14 mouse cellular contexts compared by ENCODE assay signal in the genomic region with DNA sequence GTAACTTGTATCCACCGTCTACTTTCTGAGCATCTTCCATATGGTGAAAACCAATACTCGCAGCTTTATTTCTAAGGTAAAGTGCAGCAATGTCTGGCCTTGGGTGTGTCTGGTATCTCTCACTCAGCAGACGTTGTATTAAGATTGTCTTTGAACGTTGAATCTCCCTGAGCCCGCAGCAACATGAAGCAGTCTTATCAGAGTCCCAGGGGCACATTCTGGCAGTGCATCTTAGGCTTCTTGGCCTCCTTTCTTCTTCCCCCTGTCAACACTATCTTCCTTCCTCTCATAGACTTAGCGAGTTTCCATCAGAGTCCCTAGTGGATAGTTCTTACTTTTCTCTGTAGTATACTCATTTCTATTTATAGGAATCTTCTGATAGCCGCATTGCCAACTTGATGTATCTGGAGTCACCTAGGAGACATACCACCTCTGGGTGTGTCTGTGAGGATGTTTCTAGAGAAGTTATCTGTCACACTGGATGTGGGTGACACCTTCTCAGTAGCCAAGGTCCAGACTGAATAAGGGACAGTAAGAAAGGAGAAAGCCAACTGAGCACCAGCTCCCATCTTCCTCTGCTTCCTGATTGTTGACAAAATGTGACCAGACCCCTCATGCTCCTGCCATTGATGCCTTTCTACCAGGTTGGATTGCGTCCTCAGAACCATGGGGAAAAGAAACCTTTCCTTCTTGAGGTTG. TPM values are rescaled to one million over a fixed set of nuclear protein-coding genes. Genes with fewer than 3 reads are reported as not detected.
DNase-seq lines count a peak whose midpoint lies in the region; ATAC-seq and TF ChIP-seq lines count a peak whose summit lies in the region.
"Had no signal": no experiment of that assay in that cellular context is flagged by ENCODE, and none has a peak within 500 bp of the region (broad histone marks: within the 10 kb centered on the region; RNA-seq: fewer than 3 reads in every experiment).

No protein-coding gene starts in this region.

- H3K36me3 ChIP-seq in heart, embryonic 15.5 days, result no peaks in the 10 kb centered on the region
- H3K36me3 ChIP-seq in MEL (ENCODE audit: control insufficient read depth in 1 of 2, insufficient read depth in 2 of 2, low read length in 2 of 2), result peaks cover 0 to 46% of the 10 kb centered on the region in 2 experiments; a peak in 2 of 4 replicates
- H3K36me3 ChIP-seq in hindbrain, embryonic 12.5 days, result no peaks in the 10 kb centered on the region
- H3K36me3 ChIP-seq in neural tube, embryonic 15.5 days, result no peaks in the 10 kb centered on the region
- H3K36me3 ChIP-seq: neural tube, embryonic 13.5 days had no signal

- H3K9me3 ChIP-seq in heart, embryonic 15.5 days (replicated peaks), result no peaks in the 10 kb centered on the region
- H3K9me3 ChIP-seq in MEL (replicated peaks; ENCODE audit: insufficient read depth, low read length), result no peaks in the 10 kb centered on the region
- H3K9me3 ChIP-seq in hindbrain, embryonic 12.5 days (replicated peaks), result peaks cover 5% of the 10 kb centered on the region; the same call in 1 of the 2 replicates
- H3K9me3 ChIP-seq in neural tube, embryonic 15.5 days (replicated peaks), result no peaks in the 10 kb centered on the region

- WGBS in heart, embryonic 15.5 days, result 48% methylated on average over 8 of the region's 8 CpGs
- 90% methylated on average over 8 of the region's 8 CpGs for WGBS in hindbrain, embryonic 12.5 days
- 94% methylated on average over 8 of the region's 8 CpGs for WGBS in neural tube, embryonic 15.5 days

- no peaks in the 10 kb centered on the region for H3K79me2 ChIP-seq in MEL (ENCODE audit: control insufficient read depth, insufficient read depth, low read length, poor library complexity)

- 0 out of 2 replicates have a peak, but pooled peaks have one; percentile 3 for TF ChIP-seq RAD21 in MEL (IDR thresholded peaks at IDR 0.05; ENCODE audit: low read depth, low read length)

- no peaks in the 10 kb centered on the region for H3K27me3 ChIP-seq in heart, embryonic 15.5 days
- no peaks in the 10 kb centered on the region for H3K27me3 ChIP-seq in MEL (ENCODE audit: control insufficient read depth in 1 of 2, insufficient read depth in 2 of 2, low read length in 2 of 2)
- 0 out of 2 replicates have a peak, but pooled peaks cover 6% of the 10 kb centered on the region for H3K27me3 ChIP-seq in hindbrain, embryonic 12.5 days
- no peaks in the 10 kb centered on the region for H3K27me3 ChIP-seq in neural tube, embryonic 15.5 days (replicated peaks)

- no peak overlapping the region for H3K4me2 ChIP-seq in heart, embryonic 15.5 days
- H3K4me2 ChIP-seq in hindbrain, embryonic 12.5 days (replicated peaks), result no peak overlapping the region
- H3K4me2 ChIP-seq in neural tube, embryonic 15.5 days, result no peak overlapping the region
- H3K4me2 ChIP-seq: neural tube, embryonic 13.5 days had no signal

- intact Hi-C loops in heart, postnatal 10 days (cut with DNase I), result no loop called here
- intact Hi-C loops in gastrocnemius, postnatal 14 days (cut with DNase I; ENCODE audit: low total_unique reads), result no loop called here

- no peak for TF ChIP-seq CTCF in MEL (IDR thresholded peaks at IDR 0.05 in 2 of 3, conservative IDR thresholded peaks at IDR 0.05 in 1 of 3; ENCODE audit: control insufficient read depth in 1 of 3, insufficient read depth in 1 of 3, low read depth in 2 of 3, low read length in 3 of 3, poor library complexity in 1 of 3, severe bottlenecking in 1 of 3)

- no peak overlapping the region for H3K4me3 ChIP-seq in heart, embryonic 15.5 days
- no peak overlapping the region for H3K4me3 ChIP-seq in MEL (ENCODE audit: control insufficient read depth in 1 of 2, insufficient read depth in 1 of 2, low read depth in 2 of 2, low read length in 2 of 2)
- no peak overlapping the region for H3K4me3 ChIP-seq in hindbrain, embryonic 12.5 days
- H3K4me3 ChIP-seq in neural tube, embryonic 15.5 days (replicated peaks), result no peak overlapping the region
- H3K4me3 ChIP-seq: neural tube, embryonic 13.5 days had no signal

- no peak; a peak in 1 of 4 replicates for TF ChIP-seq POLR2A in MEL (IDR thresholded peaks at IDR 0.05; ENCODE audit: control insufficient read depth in 1 of 2, insufficient read depth in 1 of 2, low read depth in 1 of 2, low read length in 2 of 2, poor library complexity in 1 of 2)

- peak; percentile 98 to 99 for TF ChIP-seq EP300 in MEL (IDR thresholded peaks at IDR 0.05; ENCODE audit: low read depth in 1 of 2, low read length in 2 of 2)

- peaks cover 27% of the 10 kb centered on the region for H3K4me1 ChIP-seq in heart, embryonic 15.5 days (replicated peaks)
- peaks cover 14 to 45% of the 10 kb centered on the region in 2 experiments for H3K4me1 ChIP-seq in MEL (ENCODE audit: control insufficient read depth in 1 of 2, insufficient read depth in 2 of 2, low read length in 2 of 2)
- H3K4me1 ChIP-seq in hindbrain, embryonic 12.5 days, result peaks cover 13% of the 10 kb centered on the region
- H3K4me1 ChIP-seq in neural tube, embryonic 15.5 days, result peaks cover 24% of the 10 kb centered on the region

- 0 out of 2 replicates have a peak overlapping the region, but pooled peaks have one; percentile 16 for H3K27ac ChIP-seq in heart, embryonic 15.5 days
- peak overlapping the region; percentile 100 for H3K27ac ChIP-seq in MEL (ENCODE audit: control insufficient read depth, low read depth, low read length)
- H3K27ac ChIP-seq in hindbrain, embryonic 12.5 days, result no peak overlapping the region
- H3K27ac ChIP-seq in neural tube, embryonic 15.5 days (replicated peaks), result no peak overlapping the region
- H3K27ac ChIP-seq: kidney, postnatal 0 days; neural tube, embryonic 13.5 days had no signal

- no peak for DNase-seq in heart, postnatal 10 days
- peak; percentile 98 for DNase-seq in MEL (ENCODE audit: low read depth, low spot score)
- no peak for DNase-seq in gastrocnemius, postnatal 14 days
- DNase-seq: adrenal gland, postnatal 36 days; cerebellum, adult 11-12 months; heart, postnatal 14 days; thymus, adult 2 months had no signal

- no peak for ATAC-seq in heart, embryonic 15.5 days (replicated peaks; ENCODE audit: insufficient number of reproducible peaks, insufficient read depth, low FRiP score, low read depth)
- peak; percentile 84 for ATAC-seq in erythroid progenitor cell, adult 5-6 weeks (replicated peaks; ENCODE audit: low FRiP score, poor library complexity, severe bottlenecking)
- ATAC-seq in megakaryocyte, adult 5-6 weeks (ENCODE audit: poor library complexity, severe bottlenecking), result peak; percentile 14; the same call in 1 of the 2 replicates
- ATAC-seq in hindbrain, embryonic 12.5 days (ENCODE audit: low FRiP score), result no peak
- ATAC-seq in neural tube, embryonic 15.5 days (ENCODE audit: low FRiP score), result no peak

- H3K9ac ChIP-seq in heart, embryonic 15.5 days, result no peak overlapping the region
- peak overlapping the region; percentile 33 for H3K9ac ChIP-seq in MEL (ENCODE audit: control insufficient read depth, low read depth, low read length, poor library complexity, severe bottlenecking)
- no peak overlapping the region for H3K9ac ChIP-seq in hindbrain, embryonic 12.5 days
- no peak overlapping the region for H3K9ac ChIP-seq in neural tube, embryonic 15.5 days (replicated peaks)
- H3K9ac ChIP-seq: neural tube, embryonic 13.5 days had no signal

TF ChIP-seq in MEL, 35 proteins besides CTCF, POLR2A, EP300 and RAD21 (continues in another document):
- TF ChIP-seq GABPA (IDR thresholded peaks at IDR 0.05; ENCODE audit: low read depth, low read length) (no peak), E2F4 (IDR thresholded peaks at IDR 0.05; ENCODE audit: borderline replicate concordance, low read depth, low read length) (no peak), HCFC1 (IDR thresholded peaks at IDR 0.05; ENCODE audit: low read depth, low read length) (peak; percentile 60), MAFK (IDR thresholded peaks at IDR 0.05; ENCODE audit: borderline replicate concordance, low read depth, low read length) (peak; percentile 53; the same call in 1 of the 2 replicates), USF2 (IDR thresholded peaks at IDR 0.05; ENCODE audit: borderline replicate concordance in 1 of 2, insufficient read depth in 1 of 2, low read depth in 1 of 2, low read length in 2 of 2) (no peak), TBP (IDR thresholded peaks at IDR 0.05; ENCODE audit: low read depth, low read length) (0 out of 2 replicates have a peak, but pooled peaks have one; percentile 58), MXI1 (IDR thresholded peaks at IDR 0.05; ENCODE audit: low read depth, low read length) (no peak), MYC (IDR thresholded peaks at IDR 0.05; ENCODE audit: low read depth, low read length) (peak; percentile 83; the same call in 1 of the 2 replicates), GATA1 (IDR thresholded peaks at IDR 0.05; ENCODE audit: low read depth, low read length) (peak; percentile 99)

RNA-seq across cellular contexts. Expression of a gene that starts 51.4 kb away (rescaled TPM):
- polyA plus RNA-seq in heart, embryonic 15.5 days (2015; fragmentation: Nextera tagmentation; extraction: Ambion mirVana), result 9.2 TPM in 2 replicates
- 10 to 100 TPM; 13.8 to 16.6 TPM for total RNA-seq in heart, postnatal 10 days (2021)
- not detected in 2 replicates for total RNA-seq in MEL (2012; rRNA removed)
- polyA plus RNA-seq in MEL (2012; ENCODE audit: insufficient read depth in 1 of 2, insufficient read length in 2 of 2, low read depth in 1 of 2, low replicate concordance in 2 of 2, missing spikeins in 1 of 2), result not detected
- not detected in 2 replicates for total RNA-seq in erythroid progenitor cell, adult 5-6 weeks (2015; ENCODE audit: low replicate concordance)
- total RNA-seq in erythroid progenitor cell, adult 5-6 weeks (2017; ENCODE audit: low replicate concordance), result not detected in 2 replicates
- 0.18 and 1.2 TPM in 2 replicates for total RNA-seq in megakaryocyte, adult 5-6 weeks (2015)
- not detected in 2 replicates for total RNA-seq in megakaryocyte, adult 5-6 weeks (2017)
- 2.8 and 3.0 TPM in 2 replicates for polyA plus RNA-seq in hindbrain, embryonic 12.5 days (2016; fragmentation: Nextera tagmentation; extraction: Ambion mirVana)
- 1 to 10 TPM; 7.9 to 8.7 TPM for total RNA-seq in gastrocnemius, postnatal 14 days (2021)
- polyA plus RNA-seq in neural tube, embryonic 15.5 days (2015; fragmentation: Nextera tagmentation; extraction: Ambion mirVana), result 1.3 and 3.2 TPM in 2 replicates

RNA-seq across cellular contexts. Expression of a gene that starts 58.2 kb away (rescaled TPM):
- 4.6 and 6.6 TPM in 2 replicates for polyA plus RNA-seq in heart, embryonic 15.5 days (2015; fragmentation: Nextera tagmentation; extraction: Ambion mirVana)
- 10 to 100 TPM; 13.6 to 14.6 TPM for total RNA-seq in heart, postnatal 10 days (2021)
- total RNA-seq in MEL (2012; rRNA removed), result 8.9 and 11.2 TPM in 2 replicates
- polyA plus RNA-seq in MEL (2012; ENCODE audit: insufficient read depth in 1 of 2, insufficient read length in 2 of 2, low read depth in 1 of 2, low replicate concordance in 2 of 2, missing spikeins in 1 of 2), result 10 to 100 TPM; 24.8 to 67.1 TPM
- total RNA-seq in erythroid progenitor cell, adult 5-6 weeks (2015; ENCODE audit: low replicate concordance), result 18.0 and 30.3 TPM in 2 replicates
- 26.6 and 47.0 TPM in 2 replicates for total RNA-seq in erythroid progenitor cell, adult 5-6 weeks (2017; ENCODE audit: low replicate concordance)
- 7.3 and 8.2 TPM in 2 replicates for total RNA-seq in megakaryocyte, adult 5-6 weeks (2015)
- 6.1 and 7.2 TPM in 2 replicates for total RNA-seq in megakaryocyte, adult 5-6 weeks (2017)
- 15.6 and 16.3 TPM in 2 replicates for polyA plus RNA-seq in hindbrain, embryonic 12.5 days (2016; fragmentation: Nextera tagmentation; extraction: Ambion mirVana)
- total RNA-seq in gastrocnemius, postnatal 14 days (2021), result 1 to 10 TPM; 5.7 to 7.6 TPM
- polyA plus RNA-seq in neural tube, embryonic 15.5 days (2015; fragmentation: Nextera tagmentation; extraction: Ambion mirVana), result 6.5 TPM in 2 replicates

Comparison
In these comparisons a context has a peak if more than half of its experiments do, and no peak if none do; other contexts are left out.
1. ATAC-seq: peak in erythroid progenitor cell, adult 5-6 weeks (single experiment) and megakaryocyte, adult 5-6 weeks (single experiment); none in heart, embryonic 15.5 days (single experiment), hindbrain, embryonic 12.5 days (single experiment) and neural tube, embryonic 15.5 days (single experiment).
2. H3K27ac ChIP-seq: peak in heart, embryonic 15.5 days (single experiment) and MEL (single experiment); none in hindbrain, embryonic 12.5 days (single experiment) and neural tube, embryonic 15.5 days (single experiment).